Mouse (Mus musculus) forebrain, embryonic 15.5 days (tissue): ENCODE measurements around the gene Tubg2. TPM values are rescaled to one million over a fixed set of nuclear protein-coding genes. Genes with fewer than 3 reads are reported as not detected.

Experiments
- ATAC-seq: fragments of 200-750 bp; cut with Nextera tagmentation; replicated peaks from 2 replicates; pipeline ENCODE4 v1.8.0; 2017; ENCODE audit warnings: mild to moderate bottlenecking, moderate TSS enrichment, moderate library complexity
- H3K27ac ChIP-seq: fragments of 300-500 bp; sonication (generic); replicated peaks from 2 replicates; pipeline ENCODE4 v1.5.1; 2015; ENCODE audit warnings: mild to moderate bottlenecking, inconsistent platforms
- H3K27me3 ChIP-seq: fragments of 300-500 bp; sonication (generic); 2 replicates; pipeline ENCODE4 v1.6.1; 2015; ENCODE audit warnings: inconsistent platforms
- H3K36me3 ChIP-seq: fragments of 300-500 bp; sonication (generic); 2 replicates; pipeline ENCODE4 v1.6.1; 2015; ENCODE audit warnings: mild to moderate bottlenecking, inconsistent platforms
- H3K4me1 ChIP-seq: fragments of 300-500 bp; sonication (generic); 2 replicates; pipeline ENCODE4 v1.6.1; 2015; ENCODE audit warnings: inconsistent platforms
- H3K4me2 ChIP-seq: fragments of 300-500 bp; sonication (generic); replicated peaks from 2 replicates; pipeline ENCODE4 v1.6.1; 2015; ENCODE audit warnings: mild to moderate bottlenecking, inconsistent platforms
- H3K4me3 ChIP-seq: fragments of 300-500 bp; sonication (generic); 2 replicates; pipeline ENCODE4 v1.5.1; 2015; ENCODE audit warnings: mild to moderate bottlenecking, inconsistent platforms
- H3K9ac ChIP-seq: fragments of 300-500 bp; sonication (generic); replicated peaks from 2 replicates; pipeline ENCODE4 v1.6.1; 2015; ENCODE audit warnings: mild to moderate bottlenecking, inconsistent platforms
- H3K9me3 ChIP-seq: fragments of 300-500 bp; sonication (generic); 2 replicates; pipeline ENCODE4 v1.6.1; 2016; ENCODE audit warnings: inconsistent platforms
- WGBS: fragments of 180-500 bp; shearing (Covaris S2); methylation state at CpG from one replicate; pipeline ENCODE4 v1.1.7; 2015; ENCODE audit warnings: mixed read lengths; 5-methylcytosine and 5-hydroxymethylcytosine counted together
- microRNA-seq: library from miRNA; unstranded; fragments of <30 nt; microRNA quantifications from one replicate; pipeline ENCODE4, GENCODE M21; 2016
- polyA plus RNA-seq: library from polyadenylated mRNA; unstranded; fragments of >200 nt; fragmentation: Nextera tagmentation; extraction: Ambion mirVana; gene quantifications from 2 replicates; pipeline ENCODE4 v1.2.1, GENCODE M21; 2015

Tubg2 gene
- polyA plus RNA-seq, 1 experiment from 2014 or later: 31.2 TPM

DNA sequence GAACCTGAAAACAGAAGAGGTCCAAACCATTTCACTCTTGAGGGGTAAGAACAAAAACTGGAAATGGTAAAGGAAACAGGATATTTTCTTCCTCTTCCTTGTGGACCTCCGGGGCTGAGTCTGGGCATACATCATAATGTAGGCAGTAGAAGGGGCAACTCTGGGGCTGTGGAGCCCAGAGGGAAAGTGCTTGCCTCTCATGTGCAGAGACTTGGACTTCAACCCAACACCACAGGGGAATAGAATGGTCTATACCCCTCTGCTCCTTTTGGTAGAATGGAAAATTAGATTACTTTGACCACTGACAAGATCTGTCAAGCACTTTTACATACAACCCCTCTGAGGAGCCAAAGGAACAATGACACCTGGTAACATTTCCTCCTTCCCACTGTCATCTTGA is 39.4 kb downstream of the Tubg2 start:
- WGBS: 74% methylated on average over 1 of the region's 1 CpGs
- ATAC-seq: no peak

GRCm38 (mm10) chr11:101195571-101195970 is 39.9 kb downstream of the Tubg2 start:
- Histone ChIP-seq H3K4me3 (no peak overlapping the region), H3K9ac (no peak overlapping the region), H3K4me1 (0 out of 2 replicates have a peak, but pooled peaks cover 1% of the 10 kb centered on the region), H3K36me3 (peaks cover 31% of the 10 kb centered on the region; the same call in 1 of the 2 replicates), H3K9me3 (no peaks in the 10 kb centered on the region), H3K27ac (no peak overlapping the region), H3K27me3 (no peaks in the 10 kb centered on the region), H3K4me2 (no peak overlapping the region)
- 93% methylated on average over 8 of the region's 8 CpGs for WGBS
- no peak for ATAC-seq

More for the DNA sequence above, 39.4 kb downstream of the Tubg2 start:
- no peak overlapping the region for H3K9ac ChIP-seq
- peaks cover 6% of the 10 kb centered on the region for H3K4me1 ChIP-seq
- H3K4me2 ChIP-seq: no peak overlapping the region
- H3K27me3 ChIP-seq: no peaks in the 10 kb centered on the region
- no peaks in the 10 kb centered on the region for H3K9me3 ChIP-seq
- no peak overlapping the region for H3K27ac ChIP-seq
- H3K4me3 ChIP-seq: no peak overlapping the region
- peaks cover 30% of the 10 kb centered on the region; the same call in 1 of the 2 replicates for H3K36me3 ChIP-seq

- ATAC-seq: no peak
- H3K4me3 ChIP-seq: no peak overlapping the region
- 0 out of 2 replicates have a peak, but pooled peaks cover 2% of the 10 kb centered on the region for H3K4me1 ChIP-seq
- H3K9ac ChIP-seq: no peak overlapping the region
- H3K9me3 ChIP-seq: no peaks in the 10 kb centered on the region
- 93% methylated on average over 8 of the region's 8 CpGs for WGBS
- H3K4me2 ChIP-seq: no peak overlapping the region
- H3K27ac ChIP-seq: no peak overlapping the region
- H3K27me3 ChIP-seq: no peaks in the 10 kb centered on the region
- H3K36me3 ChIP-seq: peaks cover 31% of the 10 kb centered on the region; the same call in 1 of the 2 replicates
Observed at GRCm38 (mm10) chr11:101196175-101196574, 40.5 kb downstream of the Tubg2 start.

- 95% methylated on average over 3 of the region's 3 CpGs for whole genome bisulfite sequencing
- H3K4me2 ChIP-seq: no peak overlapping the region
- H3K36me3 ChIP-seq: peaks cover 43% of the 10 kb centered on the region; the same call in 1 of the 2 replicates
- H3K4me3 ChIP-seq: no peak overlapping the region
- no peak for ATAC-seq
- 0 out of 2 replicates have a peak, but pooled peaks cover 2% of the 10 kb centered on the region for H3K4me1 ChIP-seq
- H3K27me3 ChIP-seq: no peaks in the 10 kb centered on the region
- H3K9me3 ChIP-seq: no peaks in the 10 kb centered on the region
- H3K27ac ChIP-seq: no peak overlapping the region
- no peak overlapping the region for H3K9ac ChIP-seq
Observed at GRCm38 (mm10) chr11:101199555-101199954, 43.8 kb downstream of the Tubg2 start.

DNA sequence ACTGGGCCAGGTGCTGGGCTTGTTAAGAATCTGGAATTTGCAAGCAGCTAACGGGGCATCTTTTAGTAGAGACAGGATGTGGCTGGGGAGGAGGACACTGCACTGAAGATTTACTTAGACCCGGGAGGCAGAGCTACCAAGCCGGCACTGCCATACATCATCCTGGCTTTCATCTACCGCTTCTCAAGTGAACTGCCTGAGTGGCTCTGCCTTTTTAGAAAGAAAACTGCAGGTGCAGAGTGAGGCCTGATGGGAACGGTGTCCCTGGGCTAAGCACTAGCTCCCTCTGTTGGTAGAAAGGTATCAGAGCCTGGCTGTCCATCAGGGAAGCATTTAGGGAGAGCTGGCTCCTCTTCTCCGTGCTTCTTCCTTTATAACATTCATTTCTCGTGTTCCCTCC is 45.3 kb downstream of the Tubg2 start:
- Histone ChIP-seq H3K27me3 (no peaks in the 10 kb centered on the region), H3K9ac (no peak overlapping the region), H3K4me2 (no peak overlapping the region), H3K27ac (no peak overlapping the region; the same call in 1 of the 2 replicates), H3K9me3 (no peaks in the 10 kb centered on the region), H3K4me1 (0 out of 2 replicates have a peak, but pooled peaks cover 2% of the 10 kb centered on the region), H3K4me3 (no peak overlapping the region), H3K36me3 (peaks cover 43% of the 10 kb centered on the region; the same call in 1 of the 2 replicates)
- no peak for ATAC-seq
- 11% methylated on average over 7 of the region's 7 CpGs for WGBS

Small RNA genes lying within 50 kb of the gene (microRNA-seq; reads per million reads assigned to microRNA genes)
- gene Gm27626: not detected

Other genes with a start within 250 kb of the Tubg2 start
- gene Stat3, start 216.4 kb upstream of the Tubg2 start, polyA plus RNA-seq: 31.1 and 32.3 TPM in 2 replicates
- 29.4 and 30.1 TPM in 2 replicates for gene Cavin1, start 185.0 kb upstream of the Tubg2 start, polyA plus RNA-seq
- gene Atp6v0a1, start 146.5 kb upstream of the Tubg2 start, polyA plus RNA-seq: 84.3 and 84.6 TPM in 2 replicates
- gene Naglu, start 85.9 kb upstream of the Tubg2 start, polyA plus RNA-seq: 7.9 and 8.1 TPM in 2 replicates
- gene Hsd17b1, start 77.5 kb upstream of the Tubg2 start, polyA plus RNA-seq: 0.17 and 0.27 TPM in 2 replicates
- 47.8 and 52.7 TPM in 2 replicates for gene Coasy, start 73.3 kb upstream of the Tubg2 start, polyA plus RNA-seq
- gene Mlx, start 68.6 kb upstream of the Tubg2 start, polyA plus RNA-seq: 92.9 and 96.5 TPM in 2 replicates
- 40.5 and 45.0 TPM in 2 replicates for gene Psmc3ip, start 60.5 kb upstream of the Tubg2 start, polyA plus RNA-seq
- gene Retreg3, start 36.0 kb upstream of the Tubg2 start, polyA plus RNA-seq: 25.1 and 27.7 TPM in 2 replicates
- gene Tubg1, start 36.0 kb upstream of the Tubg2 start, polyA plus RNA-seq: 96.1 and 97.7 TPM in 2 replicates
- gene Cntnap1, start 14.6 kb downstream of the Tubg2 start, polyA plus RNA-seq: 0.77 and 0.98 TPM in 2 replicates
- 5.8 and 6.5 TPM in 2 replicates for gene Plekhh3, start 15.4 kb downstream of the Tubg2 start, polyA plus RNA-seq
- 0.14 and 0.19 TPM in 2 replicates for gene Ccr10, start 19.5 kb downstream of the Tubg2 start, polyA plus RNA-seq
- 19.6 and 21.4 TPM in 2 replicates for gene Ezh1, start 70.6 kb downstream of the Tubg2 start, polyA plus RNA-seq
- gene Ramp2, start 90.1 kb downstream of the Tubg2 start, polyA plus RNA-seq: 53.4 and 61.3 TPM in 2 replicates
- 87.7 and 92.9 TPM in 2 replicates for gene Vps25, start 97.8 kb downstream of the Tubg2 start, polyA plus RNA-seq
- 4.8 and 5.5 TPM in 2 replicates for gene Wnk4, start 104.7 kb downstream of the Tubg2 start, polyA plus RNA-seq
- 1.4 and 1.5 TPM in 2 replicates for gene Cntd1, start 123.1 kb downstream of the Tubg2 start, polyA plus RNA-seq
- gene Coa3, start 123.2 kb downstream of the Tubg2 start, polyA plus RNA-seq: 208 and 211 TPM in 2 replicates
- gene Becn1, start 146.4 kb downstream of the Tubg2 start, polyA plus RNA-seq: 186 and 200 TPM in 2 replicates
- 129 and 140 TPM in 2 replicates for gene Psme3, start 160.3 kb downstream of the Tubg2 start, polyA plus RNA-seq
- 2.1 and 2.2 TPM in 2 replicates for gene Aoc2, start 169.2 kb downstream of the Tubg2 start, polyA plus RNA-seq
- 0.05 TPM in 1 of 2 replicates, not detected in the other for gene Aoc3, start 174.7 kb downstream of the Tubg2 start, polyA plus RNA-seq
- not detected in 2 replicates for gene G6pc, start 211.7 kb downstream of the Tubg2 start, polyA plus RNA-seq